Mouse (Mus musculus) MEL (cell line): ENCODE measurements at regions not wholly inside any gene's neighbourhood (a gene's known extent, or its start where the extent isn't known, plus 50 kb on each side); places are given as distances from the start of the nearest gene placed in this dataset.

ENCODE experiments used
- CTCF ChIP-seq, 3 experiments: IDR thresholded peaks in 2 of 3; conservative IDR thresholded peaks in 1 of 3; 2 replicates each; pipeline ENCODE4 v1.5.1; 2011 to 2012; ENCODE audit warnings: low read length in 3 of 3, low read depth in 2 of 3, mild to moderate bottlenecking in 2 of 3, improper control_type of control experiment in 1 of 3, inconsistent platforms in 1 of 3, mixed read lengths in 1 of 3, moderate library complexity in 1 of 3; ENCODE audit not compliant: control insufficient read depth in 1 of 3, insufficient read depth in 1 of 3, poor library complexity in 1 of 3, severe bottlenecking in 1 of 3
- EP300 ChIP-seq, 2 experiments: IDR thresholded peaks; 2 replicates each; pipeline ENCODE4 v1.6.1; 2011; ENCODE audit warnings: improper control_type of control experiment in 2 of 2, low read length in 2 of 2, low read depth in 1 of 2, mild to moderate bottlenecking in 1 of 2
- POLR2AphosphoS2 ChIP-seq: IDR thresholded peaks from 2 replicates; pipeline ENCODE4 v1.6.1; 2011; ENCODE audit warnings: low read length, improper control_type of control experiment
- SIN3A ChIP-seq: IDR thresholded peaks from 2 replicates; pipeline ENCODE4 v1.6.1; 2012; ENCODE audit warnings: low read length, improper control_type of control experiment, inconsistent platforms
- SMC3 ChIP-seq: IDR thresholded peaks from 2 replicates; pipeline ENCODE4 v1.6.1; 2011; ENCODE audit warnings: low read depth, low read length, improper control_type of control experiment
- USF1 ChIP-seq: IDR thresholded peaks from 2 replicates; pipeline ENCODE4 v1.6.1; 2014; ENCODE audit warnings: low read depth, mild to moderate bottlenecking, inconsistent platforms, low read length, improper control_type of control experiment, moderate library complexity

DNA sequence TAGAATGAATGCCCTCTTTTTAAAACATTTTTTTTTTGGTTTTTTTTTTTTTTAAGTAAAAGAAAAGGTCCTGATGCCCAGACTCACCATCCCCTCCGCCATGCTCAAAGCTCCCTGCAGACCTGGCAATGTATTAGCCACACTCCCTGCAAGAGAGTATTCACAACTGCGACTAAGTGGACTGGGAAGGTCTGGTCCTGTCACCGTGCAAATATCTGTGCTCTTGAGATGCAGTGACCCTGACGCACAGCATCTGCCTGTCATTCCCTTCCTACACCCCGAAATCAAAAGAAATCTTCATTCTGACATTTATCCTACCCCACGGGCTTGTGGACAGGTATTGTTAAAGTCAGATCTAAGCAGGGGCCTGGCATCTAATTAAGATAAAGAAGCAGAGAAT lies 95.4 kb upstream of the Dio3 start:
- TF ChIP-seq SIN3A = no peak
- no peak for TF ChIP-seq CTCF (IDR thresholded peaks at IDR 0.05 in 2 of 3, conservative IDR thresholded peaks at IDR 0.05 in 1 of 3; ENCODE audit: control insufficient read depth in 1 of 3, insufficient read depth in 1 of 3, low read depth in 2 of 3, low read length in 3 of 3, poor library complexity in 1 of 3, severe bottlenecking in 1 of 3)
- TF ChIP-seq EP300 (IDR thresholded peaks at IDR 0.05; ENCODE audit: low read depth in 1 of 2, low read length in 2 of 2) = no peak
- no peak for TF ChIP-seq SMC3
- no peak for TF ChIP-seq POLR2AphosphoS2
- no peak for TF ChIP-seq USF1
